Mouse (Mus musculus): ENCODE data around the gene Nr1h2. TPM values are rescaled to one million over a fixed set of nuclear protein-coding genes. Genes with fewer than 3 reads are reported as not detected.
A peak's percentile ranks its signal among the peaks of the same experiment; 100 is the strongest.

The Nr1h2 gene
- total RNA-seq, 2 experiments from 2014 or later, result 38.3 to 45.3 TPM

GRCm38 (mm10) chr7:44551301-44551700, 2.5 kb downstream of the Nr1h2 start:
- DNase-seq (ENCODE audit: low spot score in 2 of 2), result no peak

- no peak for DNase-seq (ENCODE audit: low spot score in 2 of 2)
Measured at GRCm38 (mm10) chr7:44550409-44550678, 3.4 kb downstream of the Nr1h2 start.

- no peak for DNase-seq (ENCODE audit: low spot score in 2 of 2)
Measured at GRCm38 (mm10) chr7:44549621-44550408, 3.9 kb downstream of the Nr1h2 start.

- DNase-seq (ENCODE audit: low spot score in 2 of 2), result peak; percentile 98 to 100
Measured at GRCm38 (mm10) chr7:44548497-44549087, 5.2 kb downstream of the Nr1h2 start, which contains the start of gene Pold1. Pold1 (minus strand) TSS chr7:44548849.

- DNase-seq (ENCODE audit: low spot score in 2 of 2), result no peak
Measured at GRCm38 (mm10) chr7:44547725-44548124, 6.0 kb downstream of the Nr1h2 start.

- DNase-seq (ENCODE audit: low spot score in 2 of 2), result no peak
Measured at GRCm38 (mm10) chr7:44547041-44547440, 6.7 kb downstream of the Nr1h2 start.

GRCm38 (mm10) chr7:44546274-44546673, 7.5 kb downstream of the Nr1h2 start:
- no peak for DNase-seq (ENCODE audit: low spot score in 2 of 2)

- DNase-seq (ENCODE audit: low spot score in 2 of 2), result no peak
Measured at GRCm38 (mm10) chr7:44543071-44543470, 10.7 kb downstream of the Nr1h2 start.

- DNase-seq (ENCODE audit: low spot score in 2 of 2), result no peak
Measured at GRCm38 (mm10) chr7:44542555-44542954, 11.2 kb downstream of the Nr1h2 start.

GRCm38 (mm10) chr7:44538756-44539624, 14.8 kb downstream of the Nr1h2 start:
- DNase-seq (ENCODE audit: low spot score in 2 of 2), result no peak

GRCm38 (mm10) chr7:44537496-44537895, 16.3 kb downstream of the Nr1h2 start:
- no peak for DNase-seq (ENCODE audit: low spot score in 2 of 2)

GRCm38 (mm10) chr7:44537009-44537408, 16.7 kb downstream of the Nr1h2 start:
- DNase-seq (ENCODE audit: low spot score in 2 of 2), result no peak

GRCm38 (mm10) chr7:44536590-44536968, 17.2 kb downstream of the Nr1h2 start:
- no peak for DNase-seq (ENCODE audit: low spot score in 2 of 2)

- no peak for DNase-seq (ENCODE audit: low spot score in 2 of 2)
Measured at GRCm38 (mm10) chr7:44535657-44536589, 17.8 kb downstream of the Nr1h2 start.

- DNase-seq (ENCODE audit: low spot score in 2 of 2), result no peak
Measured at GRCm38 (mm10) chr7:44534656-44535441, 18.9 kb downstream of the Nr1h2 start.

GRCm38 (mm10) chr7:44534242-44534641, 19.5 kb downstream of the Nr1h2 start:
- peak in 1 of 2 experiments; percentile 8 for DNase-seq (ENCODE audit: low spot score in 2 of 2)

- no peak for DNase-seq (ENCODE audit: low spot score in 2 of 2)
Measured at GRCm38 (mm10) chr7:44533746-44534045, 20.1 kb downstream of the Nr1h2 start.

- DNase-seq (ENCODE audit: low spot score in 2 of 2), result no peak
Measured at GRCm38 (mm10) chr7:44532918-44533745, 20.6 kb downstream of the Nr1h2 start.

All from gastrocnemius, postnatal 4 days (tissue).